Mouse (Mus musculus) kidney, adult 2 months (tissue): ENCODE measurements around the gene Slc4a2.

Source experiments
- CTCF ChIP-seq: fragments of 200-500 bp; conservative IDR thresholded peaks from 2 replicates; pipeline ENCODE4 v1.5.1; 2011; ENCODE audit warnings: low read depth, mild to moderate bottlenecking, control low read depth, low read length, moderate library complexity, mixed read lengths; ENCODE audit not compliant: insufficient read depth, insufficient read length
- POLR2A ChIP-seq: fragments of 200-500 bp; IDR thresholded peaks from one replicate; pipeline ENCODE4 v1.6.1; 2011; ENCODE audit warnings: low read depth, low read length, control low read depth

GRCm38 (mm10) chr5:24427285-24427633 lies 3.6 kb downstream of the Slc4a2 start:
- no peak for TF ChIP-seq POLR2A
- TF ChIP-seq CTCF, result no peak
